Mouse (Mus musculus): ENCODE measurements at regions not wholly inside any gene's neighbourhood (a gene's known extent, or its start where the extent isn't known, plus 50 kb on each side); places are given as distances from the start of the nearest gene placed in this dataset.

DNA sequence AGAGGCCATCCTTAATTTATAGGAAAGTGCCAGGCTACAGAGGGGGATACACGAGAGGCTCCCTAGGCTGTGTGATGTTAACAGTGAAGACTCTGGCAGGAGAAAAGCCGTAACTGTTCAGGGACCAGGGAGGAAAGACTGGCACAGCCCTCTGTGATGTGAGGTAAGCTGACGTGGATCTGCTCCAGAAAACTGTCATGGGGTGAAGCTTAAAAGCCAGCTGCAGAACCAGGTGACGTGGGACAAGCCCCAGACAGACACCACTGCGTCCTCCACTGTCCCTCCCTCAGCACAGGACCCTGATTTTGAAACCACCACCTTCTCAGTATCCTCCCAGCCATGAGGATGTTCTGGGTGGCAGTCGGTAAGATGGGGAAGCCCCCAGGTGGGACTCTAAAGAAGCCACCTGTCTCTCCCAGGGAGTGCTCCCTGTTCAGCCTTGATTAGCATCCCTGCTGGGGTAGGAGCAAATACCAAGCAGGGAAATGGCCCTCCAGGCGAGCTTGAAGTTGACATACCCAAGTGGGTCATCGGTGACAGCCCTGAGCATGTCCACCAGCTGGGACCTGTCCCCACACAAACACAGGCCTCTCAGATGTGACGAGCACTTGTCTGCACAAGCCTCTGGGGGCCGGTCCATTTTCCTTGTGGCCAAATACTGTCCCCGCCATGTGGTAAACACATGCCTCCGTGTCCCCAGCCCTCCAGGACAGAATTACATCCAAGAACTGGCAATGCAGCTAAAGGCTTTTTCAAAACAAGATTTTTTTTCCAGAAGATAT is 104.7 kb upstream of the Ptpn1 start:
- no peak for TF ChIP-seq CTCF (IDR thresholded peaks at IDR 0.05; ENCODE audit: insufficient read depth, low read depth, low read length)
- no peak for TF ChIP-seq POLR2A (IDR thresholded peaks at IDR 0.05; ENCODE audit: insufficient read depth, low read depth, low read length)
